Mouse (Mus musculus): ENCODE data around the gene Htr6.

- no peak for TF ChIP-seq CTCF (IDR thresholded peaks at IDR 0.05; ENCODE audit: borderline replicate concordance, extremely low read depth, insufficient read depth, insufficient read length)
- no peak for TF ChIP-seq POLR2A (IDR thresholded peaks at IDR 0.05; ENCODE audit: borderline replicate concordance, extremely low read depth, insufficient read depth, insufficient read length, poor library complexity, severe bottlenecking)
Measured at GRCm38 (mm10) chr4:139032521-139032920, 42.8 kb downstream of the Htr6 start.
